Mouse (Mus musculus): ENCODE data around the gene Zbtb18. TPM values are rescaled to one million over a fixed set of nuclear protein-coding genes. Genes with fewer than 3 reads are reported as not detected.
A peak's percentile ranks its signal among the peaks of the same experiment; 100 is the strongest.
"Not testable (repeated sequence)": the region's sequence is repeated elsewhere in the genome, so short reads cannot be mapped to it uniquely, and the experiment has no call there.

Gene Zbtb18
- polyA plus RNA-seq, 1 experiment from 2014 or later = 1.0 TPM

GRCm38 (mm10) chr1:177441492-177442195, 507 bp upstream of the Zbtb18 start:
- peak overlapping the region; percentile 93 for H3K27ac ChIP-seq
- H3K27me3 ChIP-seq (ENCODE audit: low read depth, poor library complexity, severe bottlenecking) = no peaks in the 10 kb centered on the region
- H3K36me3 ChIP-seq = no peaks in the 10 kb centered on the region
- peak overlapping the region; percentile 84 for H3K4me3 ChIP-seq
- H3K4me1 ChIP-seq = peaks cover 35% of the 10 kb centered on the region
- under 1% methylated on average over 87 of the region's 87 CpGs for WGBS
- DNase-seq (ENCODE audit: low spot score) = peak; percentile 94
- H3K9me3 ChIP-seq (replicated peaks) = no peaks in the 10 kb centered on the region

GRCm38 (mm10) chr1:177442821-177443723, 921 bp downstream of the Zbtb18 start:
- Histone ChIP-seq H3K36me3 (peaks cover 9% of the 10 kb centered on the region), H3K4me3 (peak overlapping the region; percentile 84), H3K4me1 (peaks cover 46% of the 10 kb centered on the region), H3K27me3 (ENCODE audit: low read depth, poor library complexity, severe bottlenecking) (no peaks in the 10 kb centered on the region), H3K27ac (peak overlapping the region; percentile 93), H3K9me3 (replicated peaks) (no peaks in the 10 kb centered on the region)
- 1% methylated on average over 56 of the region's 62 CpGs for WGBS
- DNase-seq (ENCODE audit: low spot score) = peak; percentile 68

- peaks cover 49% of the 10 kb centered on the region for H3K4me1 ChIP-seq
- 47% methylated on average over 9 of the region's 9 CpGs for WGBS
Observed at GRCm38 (mm10) chr1:177443724-177444482, 1.8 kb downstream of the Zbtb18 start.

GRCm38 (mm10) chr1:177444483-177444810, 2.3 kb downstream of the Zbtb18 start:
- Histone ChIP-seq H3K27ac (no peak overlapping the region), H3K9me3 (replicated peaks) (no peaks in the 10 kb centered on the region), H3K4me1 (peaks cover 49% of the 10 kb centered on the region), H3K27me3 (ENCODE audit: low read depth, poor library complexity, severe bottlenecking) (no peaks in the 10 kb centered on the region), H3K4me3 (0 out of 2 replicates have a peak overlapping the region, but pooled peaks have one; percentile 84), H3K36me3 (peaks cover 20% of the 10 kb centered on the region)
- 33% methylated on average over 3 of the region's 3 CpGs for WGBS
- no peak for DNase-seq (ENCODE audit: low spot score)

More at GRCm38 (mm10) chr1:177443724-177444482, 1.8 kb downstream of the Zbtb18 start:
- no peak for DNase-seq (ENCODE audit: low spot score)
- H3K36me3 ChIP-seq = peaks cover 16% of the 10 kb centered on the region
- peak overlapping the region; percentile 93; the same call in 1 of the 2 replicates for H3K27ac ChIP-seq
- no peaks in the 10 kb centered on the region for H3K27me3 ChIP-seq (ENCODE audit: low read depth, poor library complexity, severe bottlenecking)
- H3K4me3 ChIP-seq = peak overlapping the region; percentile 84
- no peaks in the 10 kb centered on the region for H3K9me3 ChIP-seq (replicated peaks)

GRCm38 (mm10) chr1:177444941-177445340, 2.8 kb downstream of the Zbtb18 start:
- Histone ChIP-seq H3K4me1 (peaks cover 49% of the 10 kb centered on the region), H3K9me3 (replicated peaks) (no peaks in the 10 kb centered on the region), H3K36me3 (peaks cover 22% of the 10 kb centered on the region), H3K27me3 (ENCODE audit: low read depth, poor library complexity, severe bottlenecking) (no peaks in the 10 kb centered on the region), H3K27ac (no peak overlapping the region), H3K4me3 (no peak overlapping the region)
- WGBS = 72% methylated on average over 5 of the region's 5 CpGs
- no peak for DNase-seq (ENCODE audit: low spot score)

GRCm38 (mm10) chr1:177445461-177446130, 3.4 kb downstream of the Zbtb18 start:
- H3K36me3 ChIP-seq = peaks cover 22% of the 10 kb centered on the region
- no peak for DNase-seq (ENCODE audit: low spot score)
- no peak overlapping the region for H3K27ac ChIP-seq
- no peak overlapping the region for H3K4me3 ChIP-seq
- H3K4me1 ChIP-seq = peaks cover 49% of the 10 kb centered on the region
- 48% methylated on average over 7 of the region's 7 CpGs for WGBS
- H3K27me3 ChIP-seq (ENCODE audit: low read depth, poor library complexity, severe bottlenecking) = no peaks in the 10 kb centered on the region
- H3K9me3 ChIP-seq (replicated peaks) = no peaks in the 10 kb centered on the region

- no peak for DNase-seq (ENCODE audit: low spot score)
- 78% methylated on average over 9 of the region's 9 CpGs for WGBS
- Histone ChIP-seq H3K4me3 (no peak overlapping the region), H3K4me1 (peaks cover 45% of the 10 kb centered on the region), H3K36me3 (peaks cover 22% of the 10 kb centered on the region), H3K27me3 (ENCODE audit: low read depth, poor library complexity, severe bottlenecking) (no peaks in the 10 kb centered on the region), H3K9me3 (replicated peaks) (no peaks in the 10 kb centered on the region), H3K27ac (peak overlapping the region; percentile 50; the same call in 1 of the 2 replicates)
Observed at GRCm38 (mm10) chr1:177447086-177447485, 4.9 kb downstream of the Zbtb18 start.

- no peak for DNase-seq (ENCODE audit: low spot score)
- H3K36me3 ChIP-seq = peaks cover 22% of the 10 kb centered on the region
- H3K4me3 ChIP-seq = no peak overlapping the region
- no peaks in the 10 kb centered on the region for H3K27me3 ChIP-seq (ENCODE audit: low read depth, poor library complexity, severe bottlenecking)
- H3K27ac ChIP-seq = peak overlapping the region; percentile 50; the same call in 1 of the 2 replicates
- H3K9me3 ChIP-seq (replicated peaks) = no peaks in the 10 kb centered on the region
- WGBS = 73% methylated on average over 12 of the region's 12 CpGs
- H3K4me1 ChIP-seq = peaks cover 47% of the 10 kb centered on the region
Observed at GRCm38 (mm10) chr1:177447541-177448111, 5.5 kb downstream of the Zbtb18 start.

GRCm38 (mm10) chr1:177448121-177448561, 6.0 kb downstream of the Zbtb18 start:
- H3K36me3 ChIP-seq = peaks cover 22% of the 10 kb centered on the region
- no peaks in the 10 kb centered on the region for H3K27me3 ChIP-seq (ENCODE audit: low read depth, poor library complexity, severe bottlenecking)
- no peak for DNase-seq (ENCODE audit: low spot score)
- no peak overlapping the region for H3K4me3 ChIP-seq
- H3K27ac ChIP-seq = peak overlapping the region; percentile 14; the same call in 1 of the 2 replicates
- H3K4me1 ChIP-seq = peaks cover 47% of the 10 kb centered on the region
- H3K9me3 ChIP-seq (replicated peaks) = no peaks in the 10 kb centered on the region
- 96% methylated on average over 25 of the region's 25 CpGs for WGBS

GRCm38 (mm10) chr1:177448921-177449320, 6.8 kb downstream of the Zbtb18 start:
- Histone ChIP-seq H3K36me3 (peaks cover 22% of the 10 kb centered on the region), H3K4me3 (no peak overlapping the region), H3K9me3 (replicated peaks) (no peaks in the 10 kb centered on the region), H3K27me3 (ENCODE audit: low read depth, poor library complexity, severe bottlenecking) (no peaks in the 10 kb centered on the region), H3K27ac (no peak overlapping the region), H3K4me1 (peaks cover 45% of the 10 kb centered on the region)
- WGBS = 88% methylated on average over 2 of the region's 2 CpGs
- no peak for DNase-seq (ENCODE audit: low spot score)

GRCm38 (mm10) chr1:177449857-177450256, 7.7 kb downstream of the Zbtb18 start:
- not testable (repeated sequence) for H3K27me3 ChIP-seq (ENCODE audit: low read depth, poor library complexity, severe bottlenecking); H3K4me3 ChIP-seq; H3K9me3 ChIP-seq (replicated peaks); DNase-seq (ENCODE audit: low spot score); H3K27ac ChIP-seq
- H3K36me3 ChIP-seq = peaks cover 22% of the 10 kb centered on the region
- H3K4me1 ChIP-seq = peaks cover 38% of the 10 kb centered on the region
- 80% methylated on average over 7 of the region's 7 CpGs for WGBS

- H3K27me3 ChIP-seq (ENCODE audit: low read depth, poor library complexity, severe bottlenecking) = no peaks in the 10 kb centered on the region
- H3K36me3 ChIP-seq = peaks cover 22% of the 10 kb centered on the region
- H3K9me3 ChIP-seq (replicated peaks) = no peaks in the 10 kb centered on the region
- 91% methylated on average over 2 of the region's 2 CpGs for WGBS
- DNase-seq (ENCODE audit: low spot score) = no peak
- H3K4me1 ChIP-seq = peaks cover 30% of the 10 kb centered on the region
- no peak overlapping the region for H3K27ac ChIP-seq
- no peak overlapping the region for H3K4me3 ChIP-seq
Observed at GRCm38 (mm10) chr1:177451041-177451440, 8.9 kb downstream of the Zbtb18 start.
